Mouse (Mus musculus): ENCODE data around the gene Tmprss13.
A peak's percentile ranks its signal among the peaks of the same experiment; 100 is the strongest.

Tmprss13 gene

DNA sequence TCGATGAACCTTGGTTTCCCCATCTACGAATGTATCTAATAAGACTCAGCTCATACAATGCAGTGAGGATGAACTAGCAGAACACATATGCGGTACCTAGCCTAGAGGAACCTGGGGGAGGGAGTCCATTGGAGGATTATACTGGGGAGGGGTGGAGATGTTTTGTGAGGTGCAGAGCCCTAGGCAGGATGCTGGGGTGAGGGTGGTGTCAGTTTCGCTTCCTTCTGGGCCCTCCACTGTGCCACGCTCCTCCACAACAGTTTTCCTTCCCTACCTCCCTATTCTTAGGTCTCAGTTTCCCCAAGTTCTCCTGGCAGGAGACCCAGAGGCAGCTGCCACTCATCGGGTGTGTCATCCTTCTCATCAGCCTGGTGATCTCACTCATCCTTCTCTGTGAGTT is 10.7 kb downstream of the Tmprss13 start:
- no peak for ATAC-seq (ENCODE audit: low TSS enrichment)

DNA sequence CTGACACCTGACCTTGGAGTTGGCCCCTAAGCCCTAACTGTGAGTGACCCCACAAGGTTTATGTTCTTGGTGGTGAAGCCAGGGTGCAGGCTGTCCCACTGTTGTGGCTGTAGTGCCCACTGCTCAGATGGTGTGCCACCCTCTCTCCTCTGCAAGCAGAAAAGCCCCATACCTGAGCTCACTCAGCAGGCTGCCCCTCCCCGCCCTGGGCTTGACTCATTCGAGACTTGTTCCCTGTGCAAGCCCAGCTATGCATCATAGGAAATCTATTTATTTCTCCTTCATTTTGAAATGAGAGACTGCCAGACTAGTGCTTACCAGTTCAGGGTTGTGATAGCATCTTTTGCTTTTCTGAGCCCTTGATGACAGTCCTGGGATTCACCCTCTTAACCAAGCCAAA is 18.5 kb downstream of the Tmprss13 start:
- ATAC-seq (ENCODE audit: low TSS enrichment), result no peak

DNA sequence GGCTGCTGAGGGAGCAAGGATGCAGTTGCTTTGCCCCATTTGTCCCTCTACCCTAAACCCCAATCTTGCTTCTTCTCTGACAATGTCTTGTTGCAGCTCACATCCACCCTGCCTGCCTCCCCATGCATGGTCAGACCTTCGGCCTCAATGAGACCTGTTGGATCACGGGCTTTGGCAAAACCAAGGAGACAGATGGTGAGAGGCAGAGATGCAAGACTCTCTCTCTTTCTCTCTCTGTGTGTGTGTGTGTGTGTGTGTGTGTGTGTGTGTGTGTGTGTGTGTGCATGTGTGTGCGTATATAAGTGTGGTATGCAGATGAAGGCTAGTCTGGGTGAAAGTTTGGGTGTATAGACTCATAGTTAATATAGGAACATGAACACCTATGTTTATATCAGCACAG is 24.2 kb downstream of the Tmprss13 start:
- ATAC-seq (ENCODE audit: low TSS enrichment), result no peak

DNA sequence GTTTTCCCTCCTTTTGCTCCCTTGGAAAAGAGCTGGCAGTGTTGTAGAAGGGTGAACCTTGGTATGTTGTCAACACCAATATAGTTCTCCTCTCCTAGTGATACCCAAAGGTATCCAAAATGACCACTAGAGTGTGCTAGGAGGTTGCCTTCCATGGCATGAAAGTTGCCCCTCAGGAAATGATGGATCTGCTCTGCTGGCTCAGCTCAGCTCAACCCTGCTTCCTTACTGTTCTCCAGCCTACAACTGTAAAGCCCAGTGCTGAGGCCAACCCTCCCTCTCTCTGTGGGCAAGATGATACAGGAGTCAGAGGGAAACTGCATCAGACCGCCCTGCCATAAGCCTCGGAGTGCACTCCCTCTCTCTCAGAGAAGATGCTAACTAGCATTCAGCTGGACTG is 26.6 kb downstream of the Tmprss13 start:
- ATAC-seq (ENCODE audit: low TSS enrichment), result peak; percentile 72; the same call in 1 of the 2 replicates

DNA sequence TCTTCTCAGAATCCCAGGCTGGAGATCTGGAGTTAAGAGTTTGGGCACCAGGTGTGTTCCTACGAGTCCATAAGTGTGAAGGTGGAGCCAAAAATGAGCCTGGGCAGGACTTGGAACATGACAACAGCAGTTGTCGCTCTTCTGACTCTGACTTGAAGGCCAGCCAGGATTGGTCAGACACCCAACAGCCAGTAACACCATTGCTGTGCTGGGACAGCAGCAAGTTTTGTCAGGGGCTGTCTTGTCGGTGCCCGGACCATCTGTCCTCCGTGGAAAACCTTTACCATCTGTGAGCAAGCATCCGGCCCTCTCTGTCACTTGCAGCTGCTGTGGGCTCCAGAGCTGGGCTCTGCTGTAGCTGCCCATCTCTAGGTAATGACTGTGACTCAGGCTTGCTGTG is 27.4 kb downstream of the Tmprss13 start:
- ATAC-seq (ENCODE audit: low TSS enrichment), result no peak

DNA sequence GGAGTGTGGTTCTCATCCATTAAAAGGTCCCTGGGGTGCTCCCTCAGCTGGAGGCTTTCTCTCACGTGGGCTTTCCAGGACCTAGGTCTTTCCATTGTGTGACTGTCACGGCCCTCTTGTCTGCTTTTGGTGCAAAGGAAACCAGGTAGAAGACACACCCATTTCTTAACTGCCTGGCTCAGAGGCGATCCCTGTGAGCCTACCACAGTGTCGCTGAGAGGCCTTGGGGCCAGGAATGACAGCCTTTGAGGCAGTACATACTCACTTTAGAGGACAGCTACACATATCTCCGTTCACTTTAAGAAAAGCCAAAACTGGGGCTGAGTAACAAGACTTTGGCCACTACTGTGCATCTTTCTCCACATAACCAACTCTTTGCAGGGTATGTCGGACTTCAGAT is 29.7 kb downstream of the Tmprss13 start:
- no peak for ATAC-seq (ENCODE audit: low TSS enrichment)

DNA sequence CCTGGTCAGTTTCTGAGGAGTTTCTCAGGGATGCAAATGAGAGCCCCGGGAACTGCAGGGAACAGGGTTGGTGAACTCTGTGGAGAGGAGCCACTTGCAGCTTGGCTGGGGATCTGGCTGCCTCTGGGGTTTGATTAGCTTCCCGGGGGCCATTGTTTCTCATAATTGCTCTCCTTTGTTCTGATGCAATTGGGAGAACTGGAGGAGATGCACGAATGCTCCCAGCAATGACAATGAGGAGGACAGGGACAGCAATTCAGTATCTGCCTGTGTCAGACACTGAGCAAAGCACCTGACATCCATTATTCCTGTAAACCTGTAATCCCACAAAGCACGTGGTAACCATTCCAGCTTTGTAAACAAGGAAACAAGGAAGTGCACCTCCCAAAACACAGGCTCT is 30.3 kb downstream of the Tmprss13 start:
- no peak for ATAC-seq (ENCODE audit: low TSS enrichment)

DNA sequence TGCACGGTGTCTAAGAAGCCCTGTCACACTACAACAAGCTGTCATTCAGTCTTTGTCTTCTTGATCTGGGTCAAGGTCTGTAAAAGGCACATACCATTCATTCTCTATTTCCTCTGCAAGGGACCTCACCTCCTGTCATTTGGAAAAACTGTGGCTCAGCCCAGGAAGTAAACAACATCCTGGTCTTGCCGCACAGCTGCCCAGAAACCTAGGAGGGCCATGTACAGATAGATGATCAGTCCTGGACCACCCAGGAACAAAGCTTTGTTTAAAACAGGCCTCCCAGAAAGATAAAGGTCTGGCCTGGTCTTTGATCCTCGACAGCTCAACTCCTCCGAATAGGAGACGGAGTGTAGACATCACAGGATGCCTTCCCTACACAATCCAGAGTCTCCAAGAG is 31.0 kb downstream of the Tmprss13 start:
- ATAC-seq (ENCODE audit: low TSS enrichment), result no peak

DNA sequence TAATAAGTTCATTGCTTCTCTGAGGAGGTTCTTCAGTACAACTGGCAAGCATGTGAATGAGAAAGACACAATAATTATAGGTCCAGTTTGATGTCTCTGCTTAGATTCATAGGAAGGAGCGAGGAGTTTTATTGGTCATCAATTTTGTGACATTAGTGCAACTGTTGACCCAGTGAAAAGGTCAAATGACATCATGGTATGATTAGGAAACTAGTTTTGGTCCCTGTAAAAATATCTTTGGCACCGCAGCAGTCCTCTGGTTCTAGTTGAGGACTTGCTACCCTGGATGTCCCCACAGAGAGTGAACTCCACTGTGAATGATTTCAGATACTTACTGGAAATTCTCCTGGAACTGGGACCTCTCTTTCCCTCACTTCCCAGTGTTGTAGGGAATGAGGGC is 36.3 kb downstream of the Tmprss13 start:
- ATAC-seq (ENCODE audit: low TSS enrichment), result no peak

DNA sequence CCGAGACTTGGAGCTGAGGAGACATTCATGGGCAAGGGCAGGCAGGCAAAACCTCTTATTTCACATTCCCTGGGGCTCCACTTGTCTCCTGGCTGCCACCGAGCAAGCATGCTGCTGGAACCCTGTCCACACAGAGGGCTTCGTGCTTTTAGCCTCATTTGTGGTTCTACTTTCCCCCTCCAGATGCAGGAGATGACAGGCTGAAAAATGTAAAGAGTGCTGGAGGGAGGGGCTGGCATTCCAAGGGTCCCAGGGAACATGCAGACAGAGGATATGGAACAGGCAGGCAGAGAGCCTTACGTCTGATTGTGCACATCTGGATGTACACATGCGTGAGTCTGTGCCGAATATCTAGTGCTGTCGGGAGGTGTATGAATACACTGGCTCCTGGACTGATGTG is 39.5 kb downstream of the Tmprss13 start:
- no peak for ATAC-seq (ENCODE audit: low TSS enrichment)

DNA sequence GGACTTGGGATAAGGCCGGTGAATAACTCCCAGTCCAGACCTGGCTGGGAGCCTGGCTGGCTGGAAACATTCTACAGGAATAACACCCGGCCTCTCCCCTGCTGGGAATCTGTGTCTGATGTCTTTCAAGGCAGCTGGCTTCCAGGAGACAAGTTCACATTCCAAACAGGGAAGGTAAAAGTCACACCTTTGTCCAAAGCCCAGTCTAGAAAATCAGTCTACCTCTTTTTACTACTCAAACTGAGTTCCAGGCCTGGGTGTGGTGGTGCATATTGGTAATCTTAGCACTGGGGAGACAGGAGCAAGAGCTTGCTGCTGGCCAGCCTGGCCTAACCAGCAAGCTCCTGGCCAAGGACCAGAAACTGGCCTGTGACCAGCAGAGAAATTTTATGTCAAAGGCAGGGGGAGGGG is 43.2 kb downstream of the Tmprss13 start:
- ATAC-seq (ENCODE audit: low TSS enrichment), result no peak

DNA sequence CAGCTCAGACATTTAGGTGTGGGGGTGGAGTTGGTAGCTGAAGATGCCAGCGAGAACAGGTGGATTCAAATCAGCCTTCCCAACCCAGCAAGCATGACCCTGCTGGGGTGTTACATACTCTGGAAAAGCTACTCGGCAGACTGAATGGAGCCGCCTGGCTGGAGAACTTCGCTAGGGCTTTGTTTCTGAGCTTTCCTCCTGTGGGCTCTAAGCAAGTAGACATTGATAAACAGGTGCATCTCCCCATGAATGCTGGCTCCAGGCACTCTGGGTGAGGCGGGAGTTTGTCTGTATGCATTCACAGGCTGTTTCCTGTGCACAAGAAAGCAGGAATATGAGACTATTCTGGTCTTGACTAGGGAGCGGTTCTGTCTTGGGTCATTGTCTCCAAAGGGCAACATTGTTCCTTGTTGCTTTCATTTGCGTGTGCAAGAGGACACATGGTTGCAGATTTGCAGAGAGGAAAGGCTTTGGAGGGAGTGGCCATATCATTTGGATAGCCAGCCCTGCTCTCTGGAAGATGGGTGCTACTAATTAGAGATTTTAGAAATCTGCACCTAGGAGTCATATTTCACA is 44.8 kb downstream of the Tmprss13 start:
- ATAC-seq (ENCODE audit: low TSS enrichment), result no peak

DNA sequence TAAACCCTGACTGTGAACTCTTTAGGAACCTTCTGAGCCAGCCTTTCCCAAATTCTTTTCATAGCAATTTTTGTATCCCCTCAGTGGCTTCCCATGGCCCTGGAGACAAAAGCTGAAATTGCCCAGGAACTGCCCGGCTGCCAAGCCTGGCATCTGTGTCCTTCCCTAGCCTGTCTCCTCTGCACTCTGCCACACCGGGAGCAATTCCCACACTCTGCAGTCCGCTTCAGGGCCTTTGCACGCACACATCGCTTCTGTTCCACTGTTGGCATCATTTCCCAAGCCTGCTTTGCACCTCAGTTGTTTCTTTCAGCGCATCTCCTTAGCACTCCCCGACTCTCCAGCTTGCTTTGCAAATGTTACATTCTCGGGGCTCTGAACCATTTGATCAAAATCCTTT is 48.8 kb downstream of the Tmprss13 start:
- no peak for ATAC-seq (ENCODE audit: low TSS enrichment)

DNA sequence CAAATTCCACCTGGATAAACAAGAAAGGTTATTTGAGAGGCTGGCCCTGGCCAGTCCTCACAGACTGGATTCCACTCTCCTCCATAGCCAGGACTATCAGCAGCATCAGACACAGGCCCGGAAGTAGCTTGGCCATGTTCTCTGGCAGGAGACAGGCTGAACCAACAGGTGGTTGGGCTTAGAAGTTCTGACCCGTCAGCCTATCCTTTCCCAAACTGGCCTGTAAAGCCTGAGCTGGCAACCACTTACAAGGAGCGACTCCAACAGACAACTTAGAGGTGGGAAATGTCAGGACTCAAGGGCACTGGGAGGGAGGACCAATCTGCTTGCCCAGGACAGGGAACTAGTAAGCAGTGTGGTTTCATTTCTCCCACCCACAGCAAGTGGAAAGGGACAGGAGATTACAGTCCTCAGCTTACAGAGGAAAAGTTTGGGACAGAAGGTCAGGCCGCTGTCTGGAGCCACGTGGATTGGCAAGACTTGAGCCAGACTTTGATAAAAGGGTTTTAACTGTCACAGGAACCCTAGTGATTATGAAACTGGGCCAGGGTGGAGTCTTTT is 49.5 kb downstream of the Tmprss13 start:
- no peak for ATAC-seq (ENCODE audit: low TSS enrichment)

DNA sequence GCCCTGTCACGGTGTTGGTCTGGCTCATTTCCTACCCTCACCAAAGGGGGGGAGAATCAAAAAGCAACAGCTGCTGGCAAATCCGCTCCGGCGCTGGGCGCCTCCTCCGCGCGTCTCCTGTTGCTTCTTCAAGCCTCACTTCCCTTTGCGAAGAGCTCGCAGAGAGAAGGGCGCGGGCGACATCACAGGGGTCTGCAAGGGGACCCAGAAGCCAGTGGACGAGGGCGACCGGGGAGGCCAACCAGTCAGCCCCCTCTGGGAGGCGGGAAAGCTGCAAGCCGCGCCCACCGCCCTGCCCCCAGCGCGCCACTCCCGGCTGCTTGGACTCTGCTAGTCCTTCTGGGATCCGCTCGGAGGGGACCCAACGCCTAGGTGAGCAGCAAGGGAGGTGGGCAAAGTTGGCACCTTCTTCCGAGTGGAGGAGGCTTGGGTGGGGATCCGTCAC is 51.2 kb downstream of the Tmprss13 start, which contains the start of gene Fxyd6:
Gene Fxyd6, plus strand, starts transcription at position 69 of the 445 bp plus-strand sequence.
- ATAC-seq (ENCODE audit: low TSS enrichment), result peak; percentile 41; the same call in 1 of the 2 replicates

DNA sequence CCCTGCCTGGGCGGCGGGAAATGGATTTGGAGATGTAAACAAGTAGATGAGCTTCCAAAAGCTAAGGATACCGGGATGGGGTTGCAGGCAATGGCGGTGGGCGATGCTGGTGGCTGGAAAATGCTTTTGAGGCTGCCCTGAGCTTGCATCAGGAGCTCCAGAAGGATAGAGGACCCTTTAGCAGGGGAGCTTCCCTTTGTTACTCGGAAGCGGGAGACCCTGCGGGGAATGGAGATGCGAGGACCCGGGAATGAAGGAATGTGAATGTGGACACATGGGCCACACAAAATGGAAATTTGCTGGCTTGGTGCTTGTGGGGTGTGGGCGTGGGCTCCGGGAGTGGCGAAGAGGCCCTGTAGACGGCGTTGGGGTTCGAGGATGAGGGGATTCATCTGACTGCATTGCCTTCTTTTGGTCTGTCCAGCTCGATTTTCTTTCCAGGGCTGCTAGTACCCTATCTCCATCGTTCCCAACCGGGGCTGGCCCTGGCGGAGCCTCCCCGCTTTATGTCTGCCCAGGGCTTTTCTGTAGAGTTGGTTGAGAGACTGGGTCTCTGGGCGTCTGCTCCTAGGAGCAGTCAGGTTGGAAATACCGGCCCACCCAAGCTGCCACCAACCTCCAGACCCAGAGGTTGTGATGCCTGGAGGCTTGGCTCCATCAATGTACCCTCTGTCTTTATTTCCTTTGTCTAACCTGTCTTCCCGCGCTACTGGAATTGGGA is 51.9 kb downstream of the Tmprss13 start:
- no peak for ATAC-seq (ENCODE audit: low TSS enrichment)

DNA sequence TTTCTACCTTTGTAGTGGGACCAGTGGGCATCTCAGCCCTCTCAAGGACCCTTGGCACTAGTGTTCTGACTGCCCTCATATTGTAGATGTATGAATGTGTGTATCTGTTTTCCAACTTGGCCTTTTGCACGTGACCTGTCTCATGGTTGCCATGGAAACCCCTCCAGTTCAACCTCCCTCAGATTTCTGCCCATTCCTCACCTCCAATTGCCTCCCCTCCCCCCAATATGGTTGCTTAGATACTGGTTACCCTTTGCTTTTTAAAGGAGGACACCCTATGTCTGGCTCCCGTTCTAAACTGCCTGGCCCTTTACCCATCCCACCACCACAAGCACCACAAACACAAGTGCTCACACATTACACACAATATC is 52.4 kb downstream of the Tmprss13 start:
- no peak for ATAC-seq (ENCODE audit: low TSS enrichment)

DNA sequence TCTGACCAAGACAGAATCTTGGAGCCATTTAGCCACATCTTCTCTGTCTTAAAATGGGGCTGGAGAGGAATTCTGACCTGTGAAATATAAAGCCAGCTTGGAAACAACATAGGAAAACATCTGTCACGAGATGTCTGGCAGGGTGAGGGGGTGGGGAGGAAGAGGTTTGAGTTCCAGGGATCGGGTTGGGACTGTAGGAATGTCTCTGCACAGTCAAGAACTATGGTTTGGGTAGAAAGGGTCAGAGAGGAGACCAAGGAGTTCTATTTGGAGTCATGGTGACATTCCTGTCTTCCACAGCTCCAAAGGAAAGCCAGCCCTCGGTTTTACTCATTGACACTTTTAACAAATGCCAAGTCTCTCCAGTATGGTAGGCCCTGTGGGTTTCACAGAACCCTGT is 55.0 kb downstream of the Tmprss13 start:
- ATAC-seq (ENCODE audit: low TSS enrichment), result no peak

DNA sequence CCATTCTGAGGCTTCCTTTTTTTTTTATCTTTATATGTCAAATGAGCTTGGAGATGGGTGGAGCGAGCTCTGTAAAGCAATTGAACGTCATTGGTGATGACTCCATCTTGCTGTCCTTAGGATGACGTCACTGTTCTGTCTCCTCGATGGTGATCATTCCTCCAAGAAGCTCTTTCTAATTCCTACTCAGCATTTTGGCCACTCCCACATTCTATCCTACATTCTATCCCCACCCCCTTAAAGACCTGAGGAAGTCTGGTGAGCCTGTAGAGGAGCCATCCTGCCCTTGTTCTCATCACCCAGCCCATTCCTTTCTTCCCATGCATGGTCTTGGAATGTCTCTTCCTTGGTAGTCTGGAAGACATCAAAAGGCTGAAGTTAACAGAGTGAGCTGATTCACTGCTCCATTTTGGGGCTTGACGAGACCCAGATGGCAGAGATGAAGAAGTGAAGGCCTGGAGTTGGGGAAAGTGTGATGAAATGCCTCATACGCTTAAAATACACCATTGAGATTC is 56.1 kb downstream of the Tmprss13 start:
- no peak for ATAC-seq (ENCODE audit: low TSS enrichment)

DNA sequence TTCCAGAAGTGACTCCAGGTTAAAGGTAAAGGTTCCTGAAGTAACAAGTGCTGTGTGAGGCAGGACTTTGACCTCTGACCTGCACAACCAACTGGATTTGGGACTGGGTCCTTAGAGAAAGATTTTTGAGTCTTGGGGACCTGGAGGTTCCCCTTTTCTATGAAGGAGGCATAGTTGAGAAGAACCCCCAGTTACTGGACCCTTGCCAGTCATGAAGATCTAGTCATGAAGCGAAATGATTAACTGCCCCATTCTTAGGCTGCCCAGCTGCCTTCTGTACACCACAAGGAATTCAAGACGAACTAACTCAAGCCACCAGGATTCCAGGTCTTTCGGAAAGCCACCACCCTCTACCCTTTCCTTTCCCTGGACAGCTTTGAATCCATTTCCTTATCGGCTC is 57.5 kb downstream of the Tmprss13 start:
- no peak for ATAC-seq (ENCODE audit: low TSS enrichment)

DNA sequence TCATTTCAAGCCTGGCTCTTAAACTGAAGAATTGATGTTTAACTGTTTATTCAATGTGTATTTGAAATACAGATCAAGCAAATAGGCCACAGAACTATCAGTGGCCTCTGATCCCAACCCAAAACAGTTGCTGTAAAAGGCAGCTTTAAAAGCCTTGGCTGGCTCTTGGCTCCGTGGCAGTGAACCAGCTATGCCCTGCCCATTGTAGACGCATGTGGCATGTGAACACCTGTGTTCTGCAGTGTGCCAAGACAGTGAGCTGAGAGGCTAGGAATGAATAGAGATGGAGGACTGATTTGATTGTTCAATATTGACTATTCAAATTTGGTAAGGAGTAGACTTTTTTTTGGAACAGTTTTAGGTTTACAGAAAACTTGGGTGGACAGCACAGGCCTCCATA is 58.0 kb downstream of the Tmprss13 start:
- no peak for ATAC-seq (ENCODE audit: low TSS enrichment)

DNA sequence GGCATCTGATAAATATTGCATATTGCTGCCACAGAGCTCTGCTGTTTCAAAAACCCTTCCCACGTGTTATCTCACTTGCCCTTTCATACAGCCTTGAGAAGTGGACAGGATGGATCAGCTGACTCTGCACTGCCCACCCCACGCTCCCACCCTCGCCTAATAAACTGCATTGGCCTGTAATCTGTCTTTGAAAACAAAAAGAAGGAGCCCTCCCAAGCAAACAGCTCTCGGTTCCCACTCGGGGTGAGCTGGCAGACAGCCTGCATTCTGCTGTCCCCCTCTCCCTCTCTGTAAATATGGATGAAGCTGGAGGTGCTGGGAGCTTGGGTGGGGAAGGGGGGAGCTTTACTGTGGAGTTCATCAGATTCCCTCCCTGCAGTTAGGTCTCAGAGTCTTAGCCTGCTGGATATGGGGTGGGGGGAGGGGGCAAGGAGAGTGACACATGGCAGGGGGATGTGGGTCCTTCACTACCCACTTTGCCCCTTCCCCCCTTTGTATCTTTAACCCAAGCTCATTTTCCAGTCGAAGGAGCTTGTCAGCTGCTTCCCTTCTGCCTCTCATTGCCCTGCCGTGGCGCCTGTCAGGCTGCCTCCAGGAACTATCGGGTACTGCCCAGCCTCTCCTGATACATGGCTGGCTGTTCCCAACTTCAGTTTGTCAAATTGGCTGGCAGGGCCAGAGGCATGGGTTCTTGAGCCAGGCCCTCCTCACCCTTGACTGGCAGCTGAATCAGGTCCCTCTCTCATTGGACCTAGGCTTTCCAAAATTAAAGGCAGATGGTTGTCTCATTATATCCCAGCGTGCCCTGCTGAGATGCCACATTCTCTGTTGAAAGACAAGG is 61.7 kb downstream of the Tmprss13 start:
- ATAC-seq (ENCODE audit: low TSS enrichment), result no peak
